Mouse (Mus musculus) right cerebral cortex, postnatal 36 days (tissue): Measurements from ENCODE around the gene Ugt2a1.
"Not testable (repeated sequence)": the region's sequence is repeated elsewhere in the genome, so short reads cannot be mapped to it uniquely, and the experiment has no call there.

Source experiments
- DNase-seq, 2 experiments: peaks; one replicate each; pipeline ENCODE4 v3.0.0; 2022; ENCODE audit warnings: low spot score in 2 of 2, mixed read lengths in 1 of 2

The Ugt2a1 gene

DNA sequence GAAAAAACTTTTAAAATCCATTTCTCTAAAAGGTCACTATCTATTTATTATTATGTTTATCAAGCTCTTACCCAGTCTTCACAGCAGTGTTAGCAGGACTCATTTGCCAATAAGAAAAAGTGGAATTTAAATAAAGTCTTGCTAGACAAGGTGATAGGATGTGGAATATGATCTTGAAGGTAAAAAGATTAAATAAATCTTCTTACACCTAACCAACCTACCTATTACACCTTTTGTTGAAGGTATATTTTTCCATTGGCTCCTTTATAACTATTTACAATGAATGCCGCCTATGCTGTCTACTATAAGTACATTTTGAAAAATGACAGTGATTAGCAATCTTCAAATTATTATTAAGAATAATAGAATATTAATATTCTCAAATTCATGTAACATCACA is at the start of gene Ugt2a1:
Gene Ugt2a1 (minus strand): TSS at position 101 of the 400 bp plus-strand sequence.
- DNase-seq: no peak

DNA sequence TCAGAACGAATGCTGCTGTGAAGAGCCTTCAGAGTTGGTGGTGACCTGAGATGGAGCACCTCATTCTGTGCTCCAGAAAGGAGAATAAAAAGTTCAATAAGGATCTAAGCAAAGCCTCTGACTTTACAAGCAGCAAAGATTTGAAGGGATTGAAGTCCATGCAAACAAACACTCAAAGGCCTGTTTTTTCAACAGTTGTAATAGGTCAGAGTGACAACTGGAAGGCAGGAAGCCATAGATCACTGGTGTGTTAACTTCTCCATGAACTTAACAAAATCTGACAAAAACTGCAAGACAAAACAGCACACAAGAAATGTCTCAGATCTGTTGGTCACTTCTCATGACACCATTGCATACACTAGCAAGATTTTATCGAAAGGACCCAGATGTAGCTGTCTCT is 47.4 kb upstream of the Ugt2a1 start, which contains the start of gene Sult1b1:
Gene Sult1b1 (minus strand): TSS at position 85 of the 400 bp plus-strand sequence.
- no peak for DNase-seq

DNA sequence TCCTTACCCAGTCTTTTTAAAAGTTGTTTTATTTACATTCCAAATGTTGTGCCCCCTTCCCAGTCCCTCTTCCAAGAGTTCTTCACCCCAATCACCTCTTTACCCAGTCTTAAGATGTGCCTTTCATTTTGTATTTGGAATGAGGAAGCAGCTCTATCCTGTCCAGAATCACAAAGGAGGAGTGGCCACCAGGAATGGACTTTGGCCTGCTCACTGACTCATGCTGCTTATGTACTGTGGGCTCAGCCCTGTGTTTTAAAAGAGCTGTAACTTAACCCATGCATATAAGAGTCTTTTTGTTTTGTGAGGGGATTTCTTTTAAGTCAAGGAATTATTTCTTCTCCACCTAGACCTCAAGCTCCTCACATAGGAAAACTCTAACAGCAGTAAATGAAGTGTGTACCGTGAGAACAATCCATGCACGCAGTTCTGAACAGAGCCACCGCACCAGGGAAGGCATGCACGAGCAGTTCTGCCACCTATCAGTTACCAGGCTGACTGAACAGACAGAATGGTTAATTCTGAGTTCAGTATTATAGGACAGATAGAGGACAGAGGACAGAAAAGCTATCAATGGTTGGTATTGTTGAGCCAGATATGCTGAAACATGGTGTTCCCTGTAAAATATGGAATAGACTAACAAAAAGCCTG is 45.4 kb upstream of the Ugt2a1 start:
- no peak for DNase-seq

DNA sequence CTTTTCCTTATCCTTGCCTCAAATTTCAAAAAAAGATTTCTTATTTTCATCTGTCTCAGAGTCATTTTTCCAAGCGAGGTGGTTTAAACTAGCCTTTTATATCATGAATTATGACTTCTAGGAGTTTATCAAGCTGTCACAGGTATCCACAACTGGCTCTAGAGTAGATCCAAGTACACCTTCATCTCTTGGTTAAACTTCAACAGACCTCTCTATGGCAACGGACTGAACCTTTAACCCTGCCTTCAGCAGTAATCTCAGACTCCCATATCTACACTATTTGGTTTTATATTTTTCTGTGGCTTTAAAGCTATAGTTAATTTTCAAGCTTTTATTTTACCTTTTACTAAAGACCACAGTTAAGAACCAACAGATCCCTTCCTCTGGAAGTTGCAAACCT is 41.6 kb upstream of the Ugt2a1 start:
- no peak for DNase-seq

DNA sequence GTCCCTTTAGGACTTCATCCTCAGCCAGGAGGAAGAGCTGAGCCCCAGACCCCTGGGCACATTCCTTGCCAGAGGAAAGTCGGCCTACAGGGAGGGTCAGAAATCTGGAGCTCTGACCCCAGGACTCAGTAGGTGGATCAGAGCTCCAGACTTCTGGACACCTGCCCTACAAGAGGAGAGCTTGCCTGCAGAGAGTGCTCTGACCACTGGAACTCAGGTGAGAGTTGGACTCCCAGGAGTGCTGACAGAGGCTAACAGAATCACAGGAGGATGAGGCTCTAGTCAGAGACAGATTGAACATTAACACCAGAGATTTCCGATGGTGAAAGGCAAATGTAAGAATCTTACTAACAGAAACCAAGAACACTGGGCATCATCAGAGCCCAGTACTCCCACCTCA is 32.9 kb upstream of the Ugt2a1 start:
- DNase-seq: not testable (repeated sequence)

DNA sequence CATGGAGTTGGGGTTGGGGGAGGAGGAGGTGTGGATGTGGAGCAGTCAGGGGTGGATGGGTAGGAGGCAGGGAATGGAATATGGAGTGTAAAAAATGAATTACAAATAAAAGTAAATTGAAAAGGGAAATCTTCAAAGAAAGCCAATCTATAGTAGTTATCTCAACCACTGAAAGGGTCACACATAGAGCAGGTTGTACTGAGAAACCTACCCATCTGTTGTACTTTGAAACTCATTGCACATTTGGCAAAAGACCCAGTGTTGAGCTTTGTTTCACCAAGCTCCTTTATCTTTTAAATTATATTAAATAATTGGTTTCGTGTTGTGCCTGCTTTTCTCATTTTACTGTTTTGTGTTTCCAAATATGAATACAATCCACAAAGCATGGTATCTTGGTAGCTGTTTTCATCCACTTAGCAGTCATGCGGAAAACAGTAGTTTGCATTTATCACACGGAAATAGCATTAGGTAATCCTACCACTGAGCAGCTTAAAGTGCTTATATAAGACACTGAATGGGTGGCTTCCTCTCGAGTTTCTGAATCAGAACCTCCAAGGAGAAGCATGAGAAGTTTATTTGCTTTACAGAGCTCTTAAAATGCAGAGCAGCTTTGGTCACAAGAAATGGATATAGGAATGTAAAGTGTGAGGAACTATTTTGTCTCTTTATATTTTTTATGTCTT is 15.2 kb upstream of the Ugt2a1 start:
- no peak for DNase-seq

DNA sequence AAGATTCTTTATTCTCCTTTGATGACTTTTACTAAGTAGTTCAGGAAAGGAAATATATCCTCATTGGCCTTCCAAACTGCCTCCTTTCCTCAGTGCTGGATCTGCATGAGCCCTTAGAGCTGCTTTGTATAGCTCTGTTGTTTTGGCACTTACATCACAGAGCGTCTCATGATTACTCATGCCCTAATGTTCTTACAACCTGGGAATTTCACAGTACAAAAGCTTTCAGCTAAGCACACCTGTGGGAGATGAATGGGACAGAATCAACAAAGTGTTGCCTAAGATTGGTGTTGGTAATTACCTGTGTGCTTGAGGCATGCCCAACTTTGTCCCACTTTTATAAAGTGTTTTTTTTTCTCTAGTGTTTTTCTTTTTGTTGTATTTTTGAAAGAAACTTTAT is 12.0 kb upstream of the Ugt2a1 start:
- no peak for DNase-seq

DNA sequence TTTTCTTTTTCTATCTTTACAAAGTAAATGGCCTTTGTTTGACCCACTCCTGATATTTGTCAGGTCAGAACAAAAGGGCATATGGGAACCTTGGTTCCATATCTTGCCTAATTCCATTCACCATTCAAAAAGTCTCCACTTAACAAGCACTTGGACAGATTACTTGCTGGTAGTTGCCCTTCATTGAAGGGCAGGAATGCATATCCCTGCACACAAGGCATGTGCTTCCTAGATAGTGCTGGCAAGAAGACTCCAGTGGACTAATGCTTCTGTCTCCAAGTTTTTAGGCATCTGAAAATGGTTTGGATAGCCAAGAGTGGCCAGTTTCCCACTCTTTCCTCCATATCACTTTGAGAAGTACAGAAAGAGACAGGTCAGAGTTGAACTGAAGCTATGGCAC is 8.7 kb upstream of the Ugt2a1 start:
- no peak for DNase-seq

DNA sequence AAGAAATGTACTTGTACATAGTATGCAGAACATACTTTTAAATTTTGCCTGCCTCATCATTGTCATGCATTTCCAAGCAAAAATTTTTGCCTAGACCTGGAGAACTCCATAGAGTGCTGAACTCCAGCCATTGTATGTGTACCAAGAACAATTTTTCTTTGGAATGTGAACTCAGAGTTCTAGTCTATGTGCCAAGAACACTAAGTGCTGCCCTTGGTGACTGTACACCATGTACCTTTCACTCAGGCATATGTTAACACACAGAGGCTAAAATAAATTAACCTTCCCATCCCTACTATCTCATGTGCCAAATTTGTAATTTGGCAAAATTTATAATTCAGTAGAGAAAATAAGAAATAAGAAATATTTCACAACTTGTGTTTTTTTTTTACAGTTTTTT is 8.3 kb upstream of the Ugt2a1 start:
- DNase-seq: no peak

DNA sequence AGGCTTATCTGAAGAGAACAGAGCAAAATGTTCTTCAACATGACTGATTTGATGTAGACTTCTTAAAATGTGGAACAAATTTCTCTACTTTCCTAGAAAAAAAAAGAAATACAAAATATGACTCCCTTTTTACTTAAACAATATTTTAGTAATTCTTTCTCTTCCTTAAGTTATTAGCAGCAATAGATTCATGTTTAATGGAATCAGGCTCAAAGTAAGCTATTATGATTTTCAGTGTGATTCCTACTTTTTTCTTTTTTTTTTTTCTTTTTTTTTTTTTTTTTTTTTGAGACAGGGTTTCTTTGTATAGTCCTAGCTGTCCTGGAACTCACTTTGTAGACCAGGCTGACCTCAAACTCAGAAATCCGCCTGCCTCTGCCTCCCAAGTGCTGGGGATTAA is 4.0 kb downstream of the Ugt2a1 start, which contains the start of gene Gm43638:
Gene Gm43638 (minus strand): TSS at position 101 of the 400 bp plus-strand sequence.
- DNase-seq: not testable (repeated sequence)

DNA sequence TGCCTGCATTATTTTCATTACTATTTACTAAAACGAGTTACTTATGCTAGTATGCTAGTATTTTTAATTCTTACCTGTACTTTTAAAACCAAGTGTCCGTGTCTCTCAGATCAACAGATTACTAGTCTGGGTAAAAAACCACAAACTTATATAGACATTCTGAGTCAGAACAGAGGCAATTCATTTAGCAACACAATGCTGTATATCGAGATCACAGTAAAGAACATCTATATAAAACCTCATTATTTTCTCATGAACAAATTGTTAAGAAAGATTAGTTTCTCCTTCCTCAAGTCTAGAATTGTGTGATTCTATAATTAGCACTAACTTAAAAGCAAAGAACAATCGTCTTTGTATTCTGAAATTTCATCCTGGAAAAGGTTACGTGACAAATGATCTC is 8.5 kb downstream of the Ugt2a1 start, which contains the start of gene Ugt2a2:
Gene Ugt2a2 (minus strand): TSS at position 101 of the 400 bp plus-strand sequence.
- DNase-seq: no peak

DNA sequence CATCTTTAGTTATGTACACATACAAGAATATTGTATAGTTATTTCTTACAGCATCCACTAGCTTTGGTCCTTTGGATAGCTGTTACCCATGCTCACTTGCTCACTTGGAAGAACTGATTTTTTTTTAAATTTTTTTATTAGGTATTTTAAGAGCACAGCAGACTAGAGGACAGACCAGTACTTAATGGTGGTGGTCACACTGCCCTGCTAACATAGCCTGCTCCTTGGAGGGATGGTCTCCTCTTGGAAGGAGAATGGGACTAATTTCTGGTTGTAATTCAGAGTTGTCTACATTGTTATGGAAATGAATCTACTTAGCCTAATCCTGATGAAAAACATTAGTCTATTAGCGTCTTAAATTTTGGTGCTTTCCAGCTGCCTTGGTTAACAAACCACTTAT is 31.9 kb downstream of the Ugt2a1 start:
- DNase-seq: no peak

DNA sequence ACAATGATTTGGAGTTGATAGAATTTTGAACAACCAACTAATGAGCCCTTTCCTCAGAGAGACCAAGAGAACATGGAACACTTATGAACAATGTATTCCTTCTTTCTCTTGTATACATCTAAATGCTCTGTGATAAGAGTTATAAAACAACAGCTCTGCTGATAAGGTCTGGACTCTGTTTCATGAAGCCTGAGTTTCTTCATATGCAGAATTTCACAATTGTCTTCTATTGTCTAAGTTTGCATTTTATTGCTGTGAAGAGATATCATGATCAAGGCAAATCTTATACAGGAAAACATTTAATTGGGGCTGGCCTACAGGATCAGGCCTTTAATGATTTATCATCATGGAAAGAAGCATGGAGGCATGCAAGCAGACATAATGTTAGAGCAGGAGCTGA is 33.0 kb downstream of the Ugt2a1 start:
- DNase-seq: no peak

DNA sequence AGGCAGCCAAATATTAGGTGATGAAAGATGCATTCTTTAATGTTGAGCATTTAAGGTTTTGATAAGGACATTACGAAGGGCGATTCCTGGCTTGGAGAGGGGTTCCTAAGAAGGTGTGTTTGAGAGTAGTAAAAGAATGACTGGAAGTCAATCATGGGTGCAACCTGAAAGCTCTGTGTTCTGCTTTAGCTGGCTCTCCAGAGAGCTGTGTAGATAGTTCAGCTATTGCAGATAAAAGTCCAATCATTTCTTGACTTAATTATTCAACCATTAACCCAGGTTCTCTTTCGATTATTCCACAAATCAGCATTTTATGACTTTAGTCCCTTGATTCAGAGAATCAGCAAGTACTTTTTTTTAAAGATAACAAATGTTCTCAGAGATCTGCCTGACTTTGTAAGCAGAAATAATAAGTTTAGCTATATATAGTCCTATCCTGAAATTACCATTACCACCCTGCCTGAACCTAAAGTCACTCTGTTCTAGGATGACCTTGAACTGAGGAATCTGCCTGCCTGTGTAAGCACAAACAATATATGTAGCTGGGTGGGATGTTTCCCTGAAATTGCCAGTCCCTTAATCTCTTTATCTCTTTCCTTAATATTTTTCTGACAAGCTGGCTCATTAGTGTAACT is 34.3 kb downstream of the Ugt2a1 start:
- DNase-seq: no peak

DNA sequence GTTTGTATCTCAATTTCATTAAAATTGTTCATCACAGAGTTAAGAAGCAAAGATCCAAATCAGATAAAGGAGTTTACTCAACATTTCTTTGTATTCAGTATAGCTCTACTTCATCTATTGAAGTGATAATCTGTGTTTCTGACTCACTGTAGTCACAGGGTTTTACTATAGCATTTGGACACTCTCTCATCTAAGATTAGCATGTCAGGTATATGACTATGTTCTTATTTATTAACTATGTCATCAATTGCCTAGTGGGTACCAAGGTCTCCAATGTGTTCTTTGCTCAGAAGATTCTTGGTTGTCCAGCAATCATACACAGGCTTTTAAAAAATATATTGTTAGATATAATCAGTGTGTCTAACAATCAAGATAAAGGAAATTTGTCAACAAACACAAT is 35.2 kb downstream of the Ugt2a1 start:
- no peak for DNase-seq

DNA sequence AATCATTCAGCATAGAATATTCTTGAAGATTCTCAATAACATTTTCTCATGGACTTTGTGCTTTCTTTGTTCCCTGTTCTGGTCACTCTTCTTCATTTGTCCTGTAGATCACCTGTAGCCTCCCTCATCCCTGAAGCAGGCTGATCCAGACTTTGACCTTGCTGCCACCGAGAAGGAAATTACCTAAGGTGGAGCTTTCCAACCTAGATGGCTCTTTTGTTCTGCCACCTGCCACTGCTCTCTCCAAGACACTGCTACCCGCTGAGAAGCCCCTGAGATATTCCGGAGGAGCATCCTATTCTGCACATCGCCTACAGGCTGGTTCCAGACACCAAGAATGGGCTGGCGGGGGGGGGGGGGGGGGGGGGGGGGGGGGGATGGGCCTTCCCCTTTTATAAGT is 38.2 kb downstream of the Ugt2a1 start:
- DNase-seq: not testable (repeated sequence)

DNA sequence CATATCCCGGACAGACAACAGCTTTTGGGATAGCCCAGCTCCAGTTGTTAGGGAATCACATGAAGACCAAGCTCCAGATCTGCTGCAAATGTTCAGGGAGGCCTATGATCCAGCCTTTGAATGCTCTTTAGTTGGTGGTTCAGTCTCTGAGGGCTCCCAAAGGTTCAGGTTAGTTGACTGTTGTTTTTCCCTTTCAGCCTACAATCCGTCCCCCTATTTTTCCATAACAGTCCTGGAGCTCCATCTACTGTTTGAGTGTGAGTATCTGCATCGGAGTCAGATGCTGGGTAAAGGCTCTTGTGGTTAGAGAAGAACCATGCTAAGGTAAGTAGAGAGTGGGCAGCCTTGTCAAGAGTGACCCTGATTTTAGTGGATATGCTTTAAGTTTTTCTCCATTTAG is 54.4 kb downstream of the Ugt2a1 start:
- no peak for DNase-seq

DNA sequence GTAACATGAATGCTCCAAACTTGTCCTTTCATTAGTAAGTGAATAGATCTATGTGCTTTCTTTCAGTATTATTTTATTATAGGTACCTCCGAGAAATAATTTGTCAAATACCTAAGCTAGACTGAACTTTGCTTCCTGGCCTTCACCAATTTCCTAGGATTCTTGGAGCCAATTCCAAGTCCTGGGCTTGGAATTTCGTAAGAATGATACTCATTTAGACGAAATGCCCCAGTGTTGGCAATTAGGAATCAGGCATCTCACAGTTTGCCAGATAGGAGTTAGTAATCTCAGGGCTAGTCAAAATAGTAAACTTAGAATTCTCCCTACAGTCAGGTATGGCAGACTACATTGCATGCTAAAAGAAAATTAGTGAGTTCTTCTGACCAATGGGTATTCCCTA is 65.0 kb downstream of the Ugt2a1 start:
- DNase-seq: no peak

DNA sequence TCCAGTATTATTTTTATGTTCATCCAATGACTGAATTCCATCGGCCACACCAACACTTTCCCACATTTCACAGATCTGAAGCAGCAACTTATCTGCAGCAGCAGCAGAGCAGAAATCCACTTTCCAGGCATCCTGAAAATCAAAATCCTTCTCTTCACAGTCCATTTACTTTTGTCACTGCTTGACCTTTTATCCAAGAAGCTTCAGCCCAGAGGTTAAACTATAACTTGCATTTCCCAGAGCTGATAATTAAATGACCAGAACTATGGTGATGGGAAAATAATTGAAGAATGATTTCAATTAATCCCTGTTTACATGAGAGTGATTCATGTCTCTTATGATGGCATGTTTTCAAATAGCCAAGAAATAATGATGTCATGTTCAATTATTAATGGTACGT is 66.6 kb downstream of the Ugt2a1 start, which contains the start of gene Ugt2b38:
Gene Ugt2b38 (minus strand): TSS at position 163 of the 400 bp plus-strand sequence.
- not testable (repeated sequence) for DNase-seq
